In genomic region chr6:120987571-120988084, GRCm38 (mm10) we compare ENCODE assay signal across 8 mouse cellular contexts.
DNase-seq lines count a peak whose midpoint lies in the region; ATAC-seq and TF ChIP-seq lines count a peak whose summit lies in the region.

No protein-coding gene starts in this region.

- H3K9me3 ChIP-seq in forebrain, embryonic 13.5 days (replicated peaks) = no peaks in the 10 kb centered on the region
- no peaks in the 10 kb centered on the region for H3K9me3 ChIP-seq in forebrain, embryonic 10.5 days
- no peaks in the 10 kb centered on the region for H3K9me3 ChIP-seq in limb, embryonic 15.5 days

- no peak overlapping the region for H3K4me2 ChIP-seq in forebrain, embryonic 13.5 days
- H3K4me2 ChIP-seq in limb, embryonic 15.5 days = no peak overlapping the region

- peak overlapping the region; percentile 41 for H3K27ac ChIP-seq in forebrain, embryonic 13.5 days
- no peak overlapping the region for H3K27ac ChIP-seq in forebrain, embryonic 10.5 days
- 0 out of 2 replicates have a peak overlapping the region, but pooled peaks have one; percentile 4 for H3K27ac ChIP-seq in limb, embryonic 15.5 days

- intact Hi-C loops in gastrocnemius, postnatal 36 days (cut with DNase I) = no loop called here

- no peak for TF ChIP-seq POLR2A in lung, adult 2 months (IDR thresholded peaks at IDR 0.05; ENCODE audit: borderline replicate concordance, extremely low read depth, low read depth, low read length)

- H3K4me3 ChIP-seq in forebrain, embryonic 13.5 days = no peak overlapping the region
- H3K4me3 ChIP-seq in forebrain, embryonic 10.5 days = no peak overlapping the region
- no peak overlapping the region for H3K4me3 ChIP-seq in lung, adult 2 months (replicated peaks; ENCODE audit: extremely low read depth, low read depth, low read length)
- no peak overlapping the region for H3K4me3 ChIP-seq in limb, embryonic 15.5 days

- ATAC-seq in forebrain, embryonic 13.5 days = no peak
- peak; percentile 59; the same call in 1 of the 2 replicates for ATAC-seq in limb, embryonic 15.5 days (ENCODE audit: insufficient number of reproducible peaks, low FRiP score, low TSS enrichment, low read depth)
- no peak for ATAC-seq in inflammation-experienced regulatory T-cells, adult 6 months

- no peak for TF ChIP-seq CTCF in lung, adult 2 months (IDR thresholded peaks at IDR 0.05; ENCODE audit: insufficient read depth, low read length)

- 48% methylated on average over 10 of the region's 10 CpGs for WGBS in forebrain, embryonic 13.5 days
- WGBS in forebrain, embryonic 10.5 days = 49% methylated on average over 10 of the region's 10 CpGs
- 60% methylated on average over 10 of the region's 10 CpGs for WGBS in lung, adult 2 months
- WGBS in limb, embryonic 15.5 days = 24% methylated on average over 10 of the region's 10 CpGs

- 0 out of 2 replicates have a peak, but pooled peaks cover 7% of the 10 kb centered on the region for H3K4me1 ChIP-seq in forebrain, embryonic 13.5 days
- H3K4me1 ChIP-seq in forebrain, embryonic 10.5 days = peaks cover 14% of the 10 kb centered on the region
- H3K4me1 ChIP-seq in lung, adult 2 months (ENCODE audit: control insufficient read depth, insufficient read depth, low read length) = no peaks in the 10 kb centered on the region
- peaks cover 4% of the 10 kb centered on the region for H3K4me1 ChIP-seq in limb, embryonic 15.5 days

- H3K36me3 ChIP-seq in forebrain, embryonic 13.5 days (ENCODE audit: poor library complexity, severe bottlenecking) = peaks cover under 1% of the 10 kb centered on the region; the same call in 1 of the 2 replicates
- H3K36me3 ChIP-seq in forebrain, embryonic 10.5 days (replicated peaks) = no peaks in the 10 kb centered on the region
- peaks cover 4% of the 10 kb centered on the region; the same call in 1 of the 2 replicates for H3K36me3 ChIP-seq in limb, embryonic 15.5 days

- no peak overlapping the region for H3K9ac ChIP-seq in forebrain, embryonic 13.5 days
- H3K9ac ChIP-seq in limb, embryonic 15.5 days = no peak overlapping the region

- DNase-seq in forebrain, embryonic 10.5 days (ENCODE audit: extremely low spot score, low spot score) = no peak
- DNase-seq in lung, postnatal 36 days = peak; percentile 19
- no peak for DNase-seq in lung, adult 2 months
- peak; percentile 47 to 50 for DNase-seq in gastrocnemius, postnatal 36 days
- no peak for DNase-seq in layer of hippocampus, postnatal 14 days (ENCODE audit: low spot score in 2 of 2)

- H3K27me3 ChIP-seq in forebrain, embryonic 13.5 days = no peaks in the 10 kb centered on the region
- no peaks in the 10 kb centered on the region for H3K27me3 ChIP-seq in forebrain, embryonic 10.5 days (ENCODE audit: poor library complexity, severe bottlenecking)
- no peaks in the 10 kb centered on the region for H3K27me3 ChIP-seq in limb, embryonic 15.5 days

Comparison
In these comparisons a context has a peak if more than half of its experiments do, and no peak if none do; other contexts are left out.
1. DNase-seq: peak in lung, postnatal 36 days (single experiment) and gastrocnemius, postnatal 36 days (2 of 2); none in forebrain, embryonic 10.5 days (single experiment), lung, adult 2 months (single experiment) and layer of hippocampus, postnatal 14 days (0 of 2).